Mouse (Mus musculus): ENCODE measurements at regions not wholly inside any gene's neighbourhood (a gene's known extent, or its start where the extent isn't known, plus 50 kb on each side); places are given as distances from the start of the nearest gene placed in this dataset.

DNA sequence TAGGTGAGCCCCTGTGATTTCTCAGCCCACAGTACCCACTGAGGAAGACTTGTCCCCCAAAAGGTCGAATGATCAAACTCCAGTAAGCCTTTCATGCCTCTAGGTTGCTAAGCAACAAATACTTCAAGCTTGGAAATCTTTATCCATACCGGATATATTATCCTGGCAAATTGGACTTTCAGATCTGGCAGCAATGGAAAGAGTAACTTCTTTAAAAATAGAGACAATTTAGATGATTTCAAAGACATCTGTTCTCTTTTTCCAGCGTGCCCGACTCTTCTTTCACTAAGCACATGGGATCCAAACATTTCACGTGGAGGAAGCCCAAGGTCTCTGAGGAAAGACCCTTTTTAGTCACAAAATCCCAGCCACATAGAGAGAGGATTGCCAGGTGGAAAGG is 645.4 kb downstream of the Insc start:
- no peak for DNase-seq

DNA sequence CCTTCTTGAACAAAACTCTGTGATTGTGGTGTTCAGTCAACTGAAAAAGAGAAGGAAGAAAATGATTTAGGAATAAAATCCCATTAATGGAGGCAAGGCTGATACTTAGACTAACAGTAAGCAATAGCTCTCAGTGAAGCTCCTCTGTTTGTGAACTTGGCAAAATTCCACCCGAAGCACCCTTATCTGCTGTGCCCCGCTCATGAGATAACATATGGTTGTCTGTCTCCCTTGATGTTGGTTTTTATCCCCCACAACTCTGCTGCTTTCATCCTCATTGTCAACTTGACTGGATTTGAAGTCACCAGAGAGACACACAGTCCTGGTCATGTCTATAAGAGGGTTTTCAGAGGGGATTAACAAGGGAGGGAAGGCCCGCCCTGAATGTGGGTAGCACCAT is 646.1 kb downstream of the Sox6 start:
- DNase-seq: no peak

DNA sequence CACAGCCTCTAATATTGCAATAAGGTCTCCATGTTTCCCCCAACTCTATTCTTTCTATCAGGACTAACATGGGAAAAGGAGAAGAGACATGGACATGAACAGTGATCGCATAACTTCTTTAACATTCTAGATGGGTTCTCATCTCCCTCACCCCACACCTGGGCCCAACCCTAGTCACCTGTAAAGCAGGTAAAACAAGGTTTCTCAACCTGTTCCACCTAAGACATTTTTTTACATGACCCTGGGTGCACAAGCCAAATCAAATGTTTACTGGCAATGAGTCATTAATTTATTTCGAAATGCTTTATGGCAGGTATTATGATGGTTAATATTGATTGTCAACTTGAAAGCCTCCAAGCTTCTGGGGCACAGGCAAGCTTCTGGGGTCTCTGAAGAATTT is 640.4 kb downstream of the Sox6 start:
- DNase-seq: no peak

DNA sequence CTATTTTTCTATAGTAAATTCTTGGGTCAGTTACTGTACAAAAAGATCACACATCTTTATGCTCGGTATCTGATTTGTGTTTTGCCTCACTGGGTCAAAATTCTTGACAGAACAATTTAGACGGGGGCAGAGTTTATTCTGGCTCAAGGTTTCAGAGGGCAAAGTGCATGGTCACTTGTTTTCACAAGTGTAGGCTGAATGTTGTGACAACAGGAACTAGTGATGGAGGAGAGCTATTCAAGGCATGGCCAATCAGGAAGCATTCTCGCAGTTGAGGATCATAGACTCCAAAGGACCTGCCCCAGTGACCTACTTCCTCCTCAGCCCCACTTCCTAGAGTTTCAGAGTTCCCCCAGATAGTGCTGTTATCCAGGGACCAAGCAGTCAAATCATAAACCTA is 639.1 kb downstream of the Sox6 start:
- no peak for DNase-seq

DNA sequence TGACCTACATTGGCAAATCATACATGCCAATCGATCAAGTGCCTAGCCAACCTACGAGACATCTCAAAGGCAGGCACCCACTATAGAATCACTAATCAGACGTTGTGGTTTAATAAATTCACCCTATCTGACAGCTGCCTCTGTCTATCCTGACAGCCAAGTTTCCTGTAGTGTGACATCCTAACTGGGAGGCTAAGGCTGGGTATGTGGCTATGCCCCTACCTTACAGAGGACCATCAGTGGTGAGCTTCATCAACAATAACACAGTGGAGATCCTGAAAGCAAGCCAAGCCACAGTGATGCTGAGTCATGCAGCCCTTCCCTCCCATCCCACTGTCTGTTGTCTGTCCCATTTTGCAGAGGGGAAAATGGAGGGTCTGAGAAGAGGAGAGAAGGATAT is 630.7 kb downstream of the Sox6 start:
- no peak for DNase-seq

DNA sequence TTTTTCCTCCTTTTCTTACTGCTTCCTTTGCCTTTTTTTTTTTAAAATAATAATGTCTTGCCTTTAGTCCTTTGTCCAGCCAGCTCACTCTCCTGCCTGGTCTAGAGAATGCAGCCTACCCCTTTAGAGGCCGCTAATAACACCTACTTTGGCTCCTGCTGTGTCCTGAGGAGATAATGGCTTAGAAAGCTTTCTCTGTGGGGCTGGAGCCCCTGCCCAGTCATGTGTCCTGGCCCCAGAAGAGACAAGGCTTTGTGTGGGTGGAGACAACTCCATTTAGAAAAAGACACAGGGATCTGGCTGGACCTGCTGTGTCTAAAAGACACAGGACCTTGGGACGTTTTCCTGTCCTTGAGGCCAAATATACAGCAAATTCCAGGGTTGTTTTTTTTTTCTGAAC is 629.7 kb downstream of the Sox6 start:
- no peak for DNase-seq

DNA sequence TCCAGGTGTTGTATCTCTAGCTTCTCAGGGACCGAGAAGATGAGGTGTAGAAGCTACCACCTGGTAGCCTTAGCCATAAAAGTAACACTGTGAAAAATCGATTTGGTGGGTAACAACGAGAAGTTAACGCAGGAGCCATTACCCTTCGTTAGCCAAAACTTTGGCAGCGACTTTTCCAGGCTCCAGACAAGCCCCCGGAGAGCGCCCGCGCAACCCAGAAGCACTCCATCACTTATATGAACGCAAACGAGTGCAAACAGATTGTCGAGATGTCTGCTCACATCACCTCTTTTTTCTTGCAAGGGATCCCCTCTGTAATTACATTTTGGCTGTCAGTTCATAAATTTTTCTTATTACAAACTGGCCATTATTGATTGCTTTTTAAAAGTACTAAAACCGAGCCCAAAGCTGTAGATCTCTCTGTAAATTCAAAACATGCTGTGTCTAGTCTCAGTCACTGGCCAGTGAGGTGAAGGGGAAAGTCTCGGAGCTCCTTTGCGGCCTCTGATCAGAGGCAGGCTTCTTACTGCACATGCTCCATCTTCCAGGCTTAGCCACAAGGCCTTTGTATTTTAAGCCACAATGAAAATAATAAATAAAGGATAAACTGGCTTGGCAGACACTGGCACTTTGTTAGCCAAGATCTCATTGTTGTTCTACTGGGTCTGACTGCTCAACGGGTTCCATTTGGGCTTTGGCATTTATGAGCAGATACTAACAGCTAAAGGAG is 627.9 kb downstream of the Sox6 start:
- DNase-seq: no peak

DNA sequence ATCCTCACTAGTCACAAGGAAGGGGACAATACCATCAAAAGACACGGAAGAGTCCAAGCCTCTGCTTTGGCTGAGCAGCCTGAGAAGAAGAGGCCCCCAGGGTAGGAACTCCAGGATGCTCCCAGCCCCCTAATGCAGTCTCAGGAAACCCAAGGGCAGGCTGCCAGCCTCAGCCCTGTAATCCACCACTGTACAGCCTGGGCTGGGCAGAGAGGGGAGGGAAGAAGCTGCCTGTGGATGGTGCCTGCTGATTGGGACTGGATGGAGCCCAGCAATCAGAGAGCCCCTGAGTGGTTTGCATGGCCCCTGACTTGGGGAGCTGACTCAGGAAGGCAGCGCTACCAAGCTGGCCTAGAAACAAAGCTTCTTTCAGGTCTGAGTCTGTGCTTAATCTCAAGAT is 627.1 kb downstream of the Sox6 start:
- no peak for DNase-seq

DNA sequence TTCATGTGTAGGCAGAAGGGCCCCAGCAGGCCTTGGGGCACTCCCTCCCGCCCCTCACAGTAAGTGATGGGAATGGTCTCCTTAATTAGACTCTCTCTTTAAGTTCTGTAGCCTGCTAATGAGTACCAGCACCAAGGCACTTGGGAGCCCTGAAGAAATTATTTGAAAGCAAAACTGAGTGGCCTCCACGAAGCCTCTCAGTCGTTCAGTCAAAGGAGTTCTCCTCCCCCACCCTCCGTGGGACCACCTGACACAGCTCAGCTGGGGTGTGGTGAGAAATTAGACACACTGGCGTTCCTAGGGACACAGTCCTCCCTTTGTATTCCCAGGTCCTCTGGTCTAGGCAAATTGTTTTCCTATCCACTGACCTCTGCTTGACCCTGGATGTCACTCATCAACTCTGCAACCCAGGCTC is 623.4 kb downstream of the Sox6 start:
- no peak for DNase-seq
